Mouse (Mus musculus): Measurements from ENCODE around the gene Gk5. TPM values are rescaled to one million over a fixed set of nuclear protein-coding genes. Genes with fewer than 3 reads are reported as not detected.

Gk5 gene
- total and polyA plus RNA-seq, 3 experiments = 1.6 to 7.1 (median 6.2) TPM

GRCm38 (mm10) chr9:96093221-96093620, 25.9 kb upstream of the Gk5 start:
- TF ChIP-seq TAL1 (conservative IDR thresholded peaks at IDR 0.05; ENCODE audit: low read depth, low read length) = no peak
- no peak for TF ChIP-seq CTCF (IDR thresholded peaks at IDR 0.05; ENCODE audit: low read depth, low read length)
- TF ChIP-seq GATA2 (IDR thresholded peaks at IDR 0.05; ENCODE audit: borderline replicate concordance, low read depth, low read length) = no peak
- TF ChIP-seq GATA1 (IDR thresholded peaks at IDR 0.05; ENCODE audit: borderline replicate concordance, low read length) = no peak
- TF ChIP-seq POLR2AphosphoS5 (IDR thresholded peaks at IDR 0.05; ENCODE audit: insufficient replicate concordance, low read depth, low read length) = no peak
- H3K4me1 ChIP-seq (ENCODE audit: insufficient read depth, low read depth, low read length) = no peaks in the 10 kb centered on the region
- peaks cover 4% of the 10 kb centered on the region; the same call in 1 of the 2 replicates for H3K9me3 ChIP-seq (replicated peaks)

GRCm38 (mm10) chr9:96094341-96094740, 24.8 kb upstream of the Gk5 start:
- peaks cover 4% of the 10 kb centered on the region; the same call in 1 of the 2 replicates for H3K9me3 ChIP-seq (replicated peaks)
- no peak for DNase-seq (ENCODE audit: low spot score)
- TF ChIP-seq GATA1 (IDR thresholded peaks at IDR 0.05; ENCODE audit: borderline replicate concordance, low read length) (no peak), TAL1 (conservative IDR thresholded peaks at IDR 0.05; ENCODE audit: low read depth, low read length) (no peak), GATA2 (IDR thresholded peaks at IDR 0.05; ENCODE audit: borderline replicate concordance, low read depth, low read length) (no peak), CTCF (IDR thresholded peaks at IDR 0.05; ENCODE audit: low read depth, low read length) (no peak), POLR2AphosphoS5 (IDR thresholded peaks at IDR 0.05; ENCODE audit: insufficient replicate concordance, low read depth, low read length) (no peak)
- peaks cover 3% of the 10 kb centered on the region; the same call in 1 of the 2 replicates for H3K27me3 ChIP-seq (ENCODE audit: insufficient read depth, low read length)
- no peaks in the 10 kb centered on the region for H3K36me3 ChIP-seq (replicated peaks)
- no peaks in the 10 kb centered on the region for H3K4me1 ChIP-seq (ENCODE audit: insufficient read depth, low read depth, low read length)
- no peak for ATAC-seq (ENCODE audit: extremely low read depth, insufficient number of reproducible peaks, low FRiP score, poor library complexity, severe bottlenecking)
- H3K4me3 ChIP-seq (ENCODE audit: low read depth, low read length) = no peak overlapping the region

More at GRCm38 (mm10) chr9:96093221-96093620, 25.9 kb upstream of the Gk5 start:
- Histone ChIP-seq H3K27me3 (ENCODE audit: insufficient read depth, low read length) (peaks cover 3% of the 10 kb centered on the region; the same call in 1 of the 2 replicates), H3K36me3 (replicated peaks) (no peaks in the 10 kb centered on the region), H3K4me3 (ENCODE audit: low read depth, low read length) (no peak overlapping the region)
- ATAC-seq (ENCODE audit: extremely low read depth, insufficient number of reproducible peaks, low FRiP score, poor library complexity, severe bottlenecking) = no peak
- DNase-seq (ENCODE audit: low spot score) = no peak

- H3K4me1 ChIP-seq (ENCODE audit: insufficient read depth, low read depth, low read length) = no peaks in the 10 kb centered on the region
- TF ChIP-seq POLR2AphosphoS5 (IDR thresholded peaks at IDR 0.05; ENCODE audit: insufficient replicate concordance, low read depth, low read length) (no peak), GATA1 (IDR thresholded peaks at IDR 0.05; ENCODE audit: borderline replicate concordance, low read length) (no peak), GATA2 (IDR thresholded peaks at IDR 0.05; ENCODE audit: borderline replicate concordance, low read depth, low read length) (no peak), CTCF (IDR thresholded peaks at IDR 0.05; ENCODE audit: low read depth, low read length) (no peak), TAL1 (conservative IDR thresholded peaks at IDR 0.05; ENCODE audit: low read depth, low read length) (no peak)
- H3K36me3 ChIP-seq (replicated peaks) = no peaks in the 10 kb centered on the region
- ATAC-seq (ENCODE audit: extremely low read depth, insufficient number of reproducible peaks, low FRiP score, poor library complexity, severe bottlenecking) (no peak), DNase-seq (ENCODE audit: low spot score) (no peak)
- peaks cover 7% of the 10 kb centered on the region; the same call in 1 of the 2 replicates for H3K9me3 ChIP-seq (replicated peaks)
- no peak overlapping the region for H3K4me3 ChIP-seq (ENCODE audit: low read depth, low read length)
- H3K27me3 ChIP-seq (ENCODE audit: insufficient read depth, low read length) = peaks cover 3% of the 10 kb centered on the region; the same call in 1 of the 2 replicates
Measured at GRCm38 (mm10) chr9:96095192-96095591, 24.0 kb upstream of the Gk5 start.

- DNase-seq (ENCODE audit: low spot score) = no peak
- TF ChIP-seq CTCF (IDR thresholded peaks at IDR 0.05; ENCODE audit: low read depth, low read length) (no peak), GATA2 (IDR thresholded peaks at IDR 0.05; ENCODE audit: borderline replicate concordance, low read depth, low read length) (no peak), GATA1 (IDR thresholded peaks at IDR 0.05; ENCODE audit: borderline replicate concordance, low read length) (no peak)
- ATAC-seq (ENCODE audit: extremely low read depth, insufficient number of reproducible peaks, low FRiP score, poor library complexity, severe bottlenecking) = no peak
- no peaks in the 10 kb centered on the region for H3K36me3 ChIP-seq (replicated peaks)
- 0 out of 2 replicates have a peak, but pooled peaks cover 3% of the 10 kb centered on the region for H3K27me3 ChIP-seq (ENCODE audit: insufficient read depth, low read length)
- H3K9me3 ChIP-seq (replicated peaks) = peaks cover 2% of the 10 kb centered on the region; the same call in 1 of the 2 replicates
- H3K4me3 ChIP-seq (ENCODE audit: low read depth, low read length) = no peak overlapping the region
- H3K4me1 ChIP-seq (ENCODE audit: insufficient read depth, low read depth, low read length) = no peaks in the 10 kb centered on the region
Measured at GRCm38 (mm10) chr9:96102846-96103245, 16.3 kb upstream of the Gk5 start.

- H3K27me3 ChIP-seq (ENCODE audit: insufficient read depth, low read length) = peaks cover 3% of the 10 kb centered on the region; the same call in 1 of the 2 replicates
- H3K4me1 ChIP-seq (ENCODE audit: insufficient read depth, low read depth, low read length) = peaks cover 4% of the 10 kb centered on the region
- no peak for TF ChIP-seq POLR2AphosphoS5 (IDR thresholded peaks at IDR 0.05; ENCODE audit: insufficient replicate concordance, low read depth, low read length)
- TF ChIP-seq GATA1 (IDR thresholded peaks at IDR 0.05; ENCODE audit: borderline replicate concordance, low read length) = no peak
- no peak for TF ChIP-seq TAL1 (conservative IDR thresholded peaks at IDR 0.05; ENCODE audit: low read depth, low read length)
- no peak for TF ChIP-seq GATA2 (IDR thresholded peaks at IDR 0.05; ENCODE audit: borderline replicate concordance, low read depth, low read length)
- TF ChIP-seq CTCF (IDR thresholded peaks at IDR 0.05; ENCODE audit: low read depth, low read length) = no peak
- H3K4me3 ChIP-seq (ENCODE audit: low read depth, low read length) = no peak overlapping the region
- no peaks in the 10 kb centered on the region for H3K9me3 ChIP-seq (replicated peaks)
- no peaks in the 10 kb centered on the region for H3K36me3 ChIP-seq (replicated peaks)
- no peak for ATAC-seq (ENCODE audit: extremely low read depth, insufficient number of reproducible peaks, low FRiP score, poor library complexity, severe bottlenecking)
- no peak for DNase-seq (ENCODE audit: low spot score)
Measured at GRCm38 (mm10) chr9:96112879-96113361, 6.2 kb upstream of the Gk5 start.

GRCm38 (mm10) chr9:96116801-96117200, 2.4 kb upstream of the Gk5 start:
- H3K36me3 ChIP-seq (replicated peaks) = no peaks in the 10 kb centered on the region
- H3K9me3 ChIP-seq (replicated peaks) = no peaks in the 10 kb centered on the region
- peaks cover 3% of the 10 kb centered on the region; the same call in 1 of the 2 replicates for H3K27me3 ChIP-seq (ENCODE audit: insufficient read depth, low read length)
- DNase-seq (ENCODE audit: low spot score) = no peak
- peaks cover 19% of the 10 kb centered on the region for H3K4me1 ChIP-seq (ENCODE audit: insufficient read depth, low read depth, low read length)
- no peak for TF ChIP-seq GATA1 (IDR thresholded peaks at IDR 0.05; ENCODE audit: borderline replicate concordance, low read length)
- no peak for TF ChIP-seq GATA2 (IDR thresholded peaks at IDR 0.05; ENCODE audit: borderline replicate concordance, low read depth, low read length)
- TF ChIP-seq TAL1 (conservative IDR thresholded peaks at IDR 0.05; ENCODE audit: low read depth, low read length) = no peak
- TF ChIP-seq CTCF (IDR thresholded peaks at IDR 0.05; ENCODE audit: low read depth, low read length) = no peak
- TF ChIP-seq POLR2AphosphoS5 (IDR thresholded peaks at IDR 0.05; ENCODE audit: insufficient replicate concordance, low read depth, low read length) = no peak
- no peak for ATAC-seq (ENCODE audit: extremely low read depth, insufficient number of reproducible peaks, low FRiP score, poor library complexity, severe bottlenecking)
- H3K4me3 ChIP-seq (ENCODE audit: low read depth, low read length) = no peak overlapping the region
